Mouse (Mus musculus): ENCODE data around the gene Pld6.

Gene Pld6

DNA sequence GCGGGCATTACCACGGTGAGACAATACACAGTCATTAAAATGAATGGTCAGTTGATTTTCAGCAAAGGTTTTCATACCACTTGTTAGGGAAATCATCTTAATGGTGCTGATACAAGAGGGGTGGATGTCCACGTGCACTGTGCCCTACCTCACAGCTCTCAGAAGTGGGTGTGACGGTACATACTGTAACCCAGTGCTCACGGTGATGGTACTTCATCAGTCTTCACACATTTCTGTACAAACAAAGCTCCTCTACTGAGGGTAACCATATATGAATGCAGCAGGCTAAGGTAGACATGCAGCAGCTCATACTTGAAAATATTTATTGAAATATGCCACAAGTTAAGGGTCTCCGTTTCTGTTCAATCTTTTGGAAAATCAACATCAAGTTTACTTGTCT is 3.9 kb downstream of the Pld6 start:
- DNase-seq = no peak

DNA sequence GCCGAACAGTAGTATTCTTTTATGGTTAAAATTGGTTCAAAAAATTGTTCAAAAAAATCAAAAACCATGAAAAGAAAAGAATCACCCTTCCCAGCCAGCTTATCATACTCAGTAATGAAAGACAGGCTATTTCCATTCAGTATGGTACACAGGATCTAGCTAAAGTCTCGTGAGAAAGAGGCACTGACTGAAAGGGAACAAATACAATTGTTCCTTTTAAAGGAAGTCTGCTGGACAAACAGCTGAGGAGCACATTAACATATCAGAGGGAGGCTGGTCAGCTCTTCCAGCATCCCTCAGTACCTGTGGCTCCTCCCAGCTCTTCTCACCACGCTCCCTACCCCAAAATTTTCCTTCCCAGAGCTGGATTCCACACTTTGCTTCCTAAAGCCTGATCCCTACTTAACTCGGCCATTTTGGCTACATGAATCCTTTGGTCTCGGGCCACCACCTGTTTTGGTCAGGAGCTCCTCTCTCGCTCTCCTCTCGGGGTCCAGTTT is 5.3 kb downstream of the Pld6 start:
- no peak for DNase-seq

DNA sequence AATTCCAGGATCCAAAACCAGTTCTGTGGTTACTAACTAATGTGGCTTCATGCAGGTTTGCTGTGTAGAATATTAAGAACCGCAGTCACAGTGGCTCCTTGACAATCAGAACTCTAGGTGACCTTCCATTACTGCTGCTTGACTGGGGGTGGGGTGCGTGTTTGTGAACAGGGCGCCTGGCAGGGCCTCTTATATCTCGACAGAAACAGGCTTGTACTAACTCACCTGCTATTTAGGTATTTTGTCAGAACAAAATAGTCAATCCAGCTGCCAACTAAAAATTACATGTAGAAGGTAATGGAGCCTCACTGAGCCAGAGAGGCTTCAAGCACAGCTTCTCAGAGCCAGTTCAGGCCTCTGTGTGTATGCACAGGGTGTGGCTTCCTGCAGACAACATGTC is 7.2 kb downstream of the Pld6 start:
- no peak for DNase-seq

GRCm38 (mm10) chr11:59779406-59779805 is 8.0 kb downstream of the Pld6 start:
- no peak for DNase-seq

- no peak for DNase-seq
Measured at GRCm38 (mm10) chr11:59778874-59779223, 8.6 kb downstream of the Pld6 start.

- peak; percentile 42 to 69 for DNase-seq
Measured at GRCm38 (mm10) chr11:59778181-59778873, 9.1 kb downstream of the Pld6 start.

GRCm38 (mm10) chr11:59777259-59777658 is 10.2 kb downstream of the Pld6 start:
- no peak for DNase-seq

- DNase-seq = no peak
Measured at GRCm38 (mm10) chr11:59775435-59776148, 11.9 kb downstream of the Pld6 start.

GRCm38 (mm10) chr11:59774522-59774921 is 12.9 kb downstream of the Pld6 start:
- no peak for DNase-seq

- no peak for DNase-seq
Measured at GRCm38 (mm10) chr11:59772902-59773301, 14.5 kb downstream of the Pld6 start.

- DNase-seq = no peak
Measured at GRCm38 (mm10) chr11:59772291-59772690, 15.2 kb downstream of the Pld6 start.

DNA sequence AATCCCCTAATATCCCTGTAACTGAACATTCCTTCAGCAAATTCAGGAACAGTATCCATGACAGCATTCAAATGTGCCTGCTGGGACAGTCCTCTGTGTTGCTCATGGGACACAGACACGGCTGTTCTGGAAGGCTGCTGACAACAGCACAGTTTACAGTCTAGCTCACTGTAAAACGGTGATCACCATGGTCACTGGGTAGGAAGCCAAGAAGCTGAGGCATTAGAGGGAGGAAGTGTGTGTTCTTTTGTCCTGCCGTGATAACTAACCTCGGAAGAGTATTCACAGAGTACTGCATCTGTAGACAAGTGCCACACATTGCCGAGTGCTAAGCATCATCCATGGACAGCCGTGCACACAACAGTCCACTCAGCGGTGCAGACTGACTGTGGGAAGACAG is 16.7 kb downstream of the Pld6 start:
- no peak for DNase-seq

DNA sequence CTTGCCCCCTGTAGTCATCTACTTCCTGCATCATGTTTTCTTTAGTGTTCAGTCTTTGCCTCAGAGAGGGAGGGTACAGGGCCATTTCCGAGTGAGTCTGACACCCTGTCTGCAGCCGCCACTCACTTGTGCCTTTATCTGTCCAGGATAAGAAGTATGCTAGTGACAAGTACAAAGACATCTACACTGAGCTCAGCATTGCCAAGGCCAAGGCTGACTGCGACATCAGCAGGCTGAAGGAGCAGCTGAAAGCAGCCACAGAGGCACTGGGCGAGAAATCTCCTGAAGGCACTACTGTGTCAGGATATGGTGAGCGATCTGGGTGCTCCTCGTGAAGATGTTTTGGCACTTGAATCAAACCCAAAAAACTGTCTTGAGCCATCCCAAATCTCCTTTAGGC is 17.7 kb downstream of the Pld6 start:
- DNase-seq = no peak

DNA sequence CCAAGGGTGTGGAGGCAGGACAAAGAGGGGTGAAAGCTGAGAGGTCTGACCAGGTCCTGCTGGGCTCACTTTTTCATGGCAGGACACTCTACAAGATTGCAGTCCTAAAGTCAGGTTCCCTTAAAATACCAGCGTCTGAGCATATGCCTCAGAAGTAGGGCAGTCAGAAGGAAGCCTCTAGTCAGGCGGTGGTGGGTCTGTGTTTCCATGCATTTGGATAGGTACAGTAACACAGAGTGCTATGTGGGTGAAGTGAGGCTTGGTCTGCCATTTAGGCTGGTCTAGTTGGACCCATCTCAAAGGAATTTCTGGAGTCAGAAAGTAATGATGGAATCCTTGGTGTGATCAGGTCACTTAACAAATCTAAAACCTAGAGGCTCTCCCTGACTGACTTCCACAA is 18.1 kb downstream of the Pld6 start:
- no peak for DNase-seq

GRCm38 (mm10) chr11:59760796-59761195 is 26.6 kb downstream of the Pld6 start:
- DNase-seq = no peak

GRCm38 (mm10) chr11:59759626-59760025 is 27.8 kb downstream of the Pld6 start:
- DNase-seq = no peak

- no peak for DNase-seq
Measured at GRCm38 (mm10) chr11:59759178-59759577, 28.3 kb downstream of the Pld6 start.

- DNase-seq = no peak
Measured at GRCm38 (mm10) chr11:59758191-59758985, 29.1 kb downstream of the Pld6 start.

- DNase-seq = no peak
Measured at GRCm38 (mm10) chr11:59756351-59756750, 31.1 kb downstream of the Pld6 start.

DNA sequence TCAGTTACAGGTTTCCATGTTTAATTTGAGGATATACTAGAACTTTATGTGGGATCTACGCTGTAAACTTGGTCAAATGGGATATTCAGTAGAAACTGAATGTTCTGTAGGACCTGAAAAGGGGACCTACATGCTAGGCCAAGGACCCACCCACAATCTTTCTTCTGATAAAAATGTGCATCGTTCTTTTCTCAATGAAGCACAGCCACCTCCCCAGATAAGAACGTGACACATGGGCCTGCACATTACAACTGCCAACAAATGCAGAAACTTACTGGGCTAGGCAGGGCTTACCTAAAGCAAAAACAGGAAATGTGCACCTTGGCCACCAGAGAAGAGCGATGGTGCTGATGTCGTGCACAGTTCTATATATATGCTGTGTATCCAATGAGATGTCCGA is 32.9 kb downstream of the Pld6 start:
- no peak for DNase-seq

DNA sequence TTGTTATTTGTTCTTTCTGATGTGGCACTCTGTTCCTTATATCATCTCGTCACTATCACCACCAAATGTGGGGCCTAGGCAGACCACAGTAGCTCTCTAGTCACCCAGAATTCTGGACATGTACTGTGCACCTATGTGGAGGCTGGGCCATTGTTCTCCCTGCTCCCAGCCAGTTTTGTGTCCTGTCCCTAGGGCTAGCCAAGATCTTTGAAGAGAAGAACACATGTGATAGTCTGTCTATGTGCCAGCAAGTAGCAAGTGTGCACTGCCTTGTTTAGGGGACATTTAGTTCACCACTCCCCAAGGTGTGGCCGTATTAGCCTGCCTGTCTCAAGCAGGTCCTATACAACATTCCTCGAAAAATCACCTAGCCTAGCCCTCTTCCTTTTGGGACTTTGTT is 38.4 kb downstream of the Pld6 start:
- DNase-seq = no peak

GRCm38 (mm10) chr11:59746614-59747013 is 40.8 kb downstream of the Pld6 start:
- DNase-seq = peak in 1 of 2 experiments; percentile 50

- no peak for DNase-seq
Measured at GRCm38 (mm10) chr11:59745851-59746250, 41.6 kb downstream of the Pld6 start.

DNA sequence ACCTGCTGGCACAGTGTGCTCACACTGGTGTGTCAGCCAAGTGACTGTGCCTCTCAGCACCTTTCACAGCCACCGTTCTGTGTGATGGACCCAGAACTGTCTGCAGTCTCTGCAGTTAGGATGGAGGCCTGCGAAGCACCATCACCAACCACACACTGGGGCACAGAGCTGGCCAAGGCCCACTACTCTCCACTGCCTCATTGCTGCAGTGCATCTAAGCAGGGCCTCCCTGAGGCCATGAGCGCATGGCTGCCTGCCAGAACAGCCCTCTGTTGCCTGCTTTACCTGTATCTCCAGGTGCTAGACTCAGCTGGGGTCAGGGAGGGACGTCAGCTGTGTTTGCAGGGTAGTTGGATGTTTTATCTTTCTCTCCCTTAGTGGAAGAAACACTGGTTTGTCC is 43.1 kb downstream of the Pld6 start:
- DNase-seq = no peak

Data from spleen, adult 18-20 months (tissue).